Mouse (Mus musculus) layer of hippocampus, adult 18-20 months (tissue): ENCODE measurements around the gene Lgals3. TPM values are rescaled to one million over a fixed set of nuclear protein-coding genes. Genes with fewer than 3 reads are reported as not detected.

Experiments
- DNase-seq, 2 experiments: peaks; one replicate each; pipeline ENCODE4 v3.0.0; 2022; ENCODE audit warnings: low spot score in 2 of 2
- total RNA-seq, 2 experiments: library from RNA; stranded (reverse); gene quantifications; 2 replicates each; pipeline ENCODE4 v1.2.3; 2021

Lgals3 gene
- total RNA-seq, 2 experiments from 2014 or later: 1.1 TPM; not detected in 1

- DNase-seq: no peak
These were observed 2.2 kb downstream of the Lgals3 start for GRCm38 (mm10) chr14:47369741-47370140.

DNA sequence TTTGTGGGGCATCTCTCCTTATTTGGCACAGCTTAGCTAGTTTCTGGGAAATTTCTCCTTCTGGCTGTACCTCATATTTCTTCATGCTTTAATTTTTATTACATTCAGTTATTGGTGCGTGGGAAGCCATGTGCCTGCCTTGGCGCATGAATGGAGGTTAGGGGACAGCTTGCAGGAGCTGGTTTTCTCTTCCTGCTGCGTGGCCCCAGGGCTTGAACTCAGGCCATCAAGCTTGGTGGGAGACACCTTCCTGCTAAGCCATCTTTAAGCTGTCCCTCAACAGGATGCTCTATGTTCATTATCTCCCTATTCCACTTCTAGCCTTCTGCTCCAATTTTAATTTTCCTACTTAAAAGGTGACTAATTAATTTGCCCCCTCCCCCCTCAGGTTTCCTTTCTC, 3.2 kb downstream of the Lgals3 start:
- DNase-seq: no peak

DNA sequence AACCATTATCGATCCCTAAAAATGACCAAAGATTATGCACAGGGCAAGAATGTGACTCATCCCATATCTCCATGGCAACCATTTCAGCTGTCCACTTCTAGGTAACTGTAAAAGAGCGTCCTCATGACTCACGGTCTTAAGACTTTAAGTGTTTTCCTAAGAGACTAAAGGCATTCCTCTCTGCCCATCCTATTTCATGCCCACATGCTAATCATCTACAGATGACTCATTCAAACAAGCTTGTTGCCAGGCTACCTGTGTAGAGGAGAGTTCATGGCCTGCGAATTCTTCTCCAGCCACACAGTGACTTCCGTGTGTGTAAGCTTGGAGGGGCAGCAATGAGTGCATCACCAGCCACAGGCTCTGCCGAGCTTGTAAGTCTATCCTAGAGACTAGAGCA, 4.1 kb downstream of the Lgals3 start:
- no peak for DNase-seq

- DNase-seq: no peak
These were observed 6.5 kb downstream of the Lgals3 start for GRCm38 (mm10) chr14:47373728-47374678.

GRCm38 (mm10) chr14:47376526-47376925, 9.0 kb downstream of the Lgals3 start:
- peak in 1 of 2 experiments; percentile 31 for DNase-seq

- DNase-seq: no peak
These were observed 10.8 kb downstream of the Lgals3 start for GRCm38 (mm10) chr14:47378336-47378735.

GRCm38 (mm10) chr14:47383911-47384310, 16.4 kb downstream of the Lgals3 start:
- no peak for DNase-seq

DNA sequence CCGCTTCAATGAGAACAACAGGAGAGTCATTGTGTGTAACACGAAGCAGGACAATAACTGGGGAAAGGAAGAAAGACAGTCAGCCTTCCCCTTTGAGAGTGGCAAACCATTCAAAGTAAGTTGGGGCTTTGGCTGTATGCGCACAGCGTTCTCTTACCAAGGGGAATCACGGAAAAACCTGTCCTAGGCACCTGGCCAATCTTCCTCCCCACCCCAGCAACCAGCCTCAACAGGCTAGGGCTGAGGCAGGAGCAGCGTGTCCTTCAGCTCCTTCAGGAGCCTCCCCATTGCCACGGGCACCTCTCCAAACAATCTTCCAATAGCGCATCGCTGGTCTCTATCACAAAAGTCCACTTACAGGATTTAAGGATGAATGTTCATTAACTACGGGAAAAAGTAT, 17.1 kb downstream of the Lgals3 start:
- no peak for DNase-seq

- DNase-seq: no peak
These were observed 18.6 kb downstream of the Lgals3 start for GRCm38 (mm10) chr14:47386125-47386524.

DNA sequence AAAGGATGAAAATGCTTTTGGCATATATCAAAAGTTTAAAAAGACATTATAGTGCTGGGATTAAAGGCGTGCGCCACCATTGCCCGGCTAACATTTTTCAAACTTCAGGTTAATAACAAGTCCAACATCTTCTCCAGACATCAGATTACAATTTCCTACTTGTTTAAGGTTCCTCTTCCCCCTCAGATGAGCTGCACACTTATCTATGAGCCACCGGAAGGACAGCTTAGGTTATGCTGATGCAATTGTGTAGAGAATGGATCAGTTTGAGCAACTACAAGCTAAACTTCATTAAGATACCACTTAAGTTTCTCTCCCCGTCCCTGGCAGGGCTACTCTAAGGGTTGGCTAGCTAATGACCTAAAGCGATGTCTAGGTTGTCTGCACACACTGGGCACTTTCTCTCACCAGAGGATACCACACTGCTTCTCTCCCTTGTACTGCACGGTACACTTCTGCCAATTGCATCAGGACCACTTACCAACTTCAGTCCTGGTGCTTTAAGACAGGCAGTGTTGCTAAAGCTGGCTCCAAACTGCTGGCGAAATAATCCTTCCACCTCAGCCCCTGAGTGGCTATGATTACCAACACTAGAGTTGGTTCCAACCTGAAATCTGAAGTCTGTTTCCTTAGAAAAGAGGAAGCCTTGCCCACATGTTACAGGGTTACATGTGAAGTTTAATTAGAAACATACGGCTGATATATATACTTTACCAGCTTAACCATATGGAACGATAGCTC, 26.0 kb downstream of the Lgals3 start:
- no peak for DNase-seq

DNA sequence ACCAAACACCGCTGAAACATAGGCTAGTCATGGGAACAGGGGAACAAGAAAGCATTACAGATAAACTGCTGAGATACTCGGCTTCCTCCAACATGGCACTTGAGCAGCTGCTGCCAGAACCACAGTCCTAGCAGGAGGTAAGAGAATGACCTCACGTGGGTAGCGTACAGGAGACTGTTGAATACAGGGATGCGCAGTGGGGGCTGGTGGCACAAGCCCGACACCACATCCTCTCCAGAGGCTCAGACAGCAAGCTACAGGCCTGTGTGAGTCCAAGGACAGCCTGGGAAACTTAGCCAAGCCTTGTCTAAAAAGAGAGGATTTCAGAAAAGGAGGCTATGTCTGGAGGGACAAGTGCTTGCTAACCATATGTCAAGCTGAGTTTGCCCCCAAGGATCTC, 27.5 kb downstream of the Lgals3 start:
- no peak for DNase-seq

DNA sequence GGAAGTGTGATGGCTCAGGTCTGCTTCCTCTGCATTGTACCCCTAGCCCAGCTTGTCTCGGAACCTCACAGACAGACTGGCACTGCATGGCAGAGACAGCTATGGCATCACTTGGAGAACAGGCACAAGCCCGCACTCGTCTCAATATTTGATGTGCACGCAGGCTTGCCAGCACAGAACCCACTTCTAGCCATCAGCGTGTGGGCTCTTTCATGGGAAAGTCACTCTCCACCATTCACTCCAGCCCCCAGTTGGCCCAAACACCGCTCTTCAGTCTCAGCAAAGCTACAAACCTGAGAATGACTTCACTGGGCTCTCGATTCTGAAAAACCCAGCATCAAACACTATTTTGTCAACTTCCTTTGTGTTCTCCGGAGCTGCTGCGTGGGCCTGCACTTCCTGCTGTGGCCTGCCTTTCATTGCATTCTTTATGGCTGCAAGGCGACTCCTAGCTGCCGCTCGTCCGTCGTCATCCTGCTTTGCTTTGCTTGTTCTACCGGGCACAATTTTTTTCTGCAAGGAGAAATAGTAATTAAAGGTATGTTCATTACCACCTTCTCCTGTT, 28.0 kb downstream of the Lgals3 start:
- DNase-seq: peak in 1 of 2 experiments; percentile 13

DNA sequence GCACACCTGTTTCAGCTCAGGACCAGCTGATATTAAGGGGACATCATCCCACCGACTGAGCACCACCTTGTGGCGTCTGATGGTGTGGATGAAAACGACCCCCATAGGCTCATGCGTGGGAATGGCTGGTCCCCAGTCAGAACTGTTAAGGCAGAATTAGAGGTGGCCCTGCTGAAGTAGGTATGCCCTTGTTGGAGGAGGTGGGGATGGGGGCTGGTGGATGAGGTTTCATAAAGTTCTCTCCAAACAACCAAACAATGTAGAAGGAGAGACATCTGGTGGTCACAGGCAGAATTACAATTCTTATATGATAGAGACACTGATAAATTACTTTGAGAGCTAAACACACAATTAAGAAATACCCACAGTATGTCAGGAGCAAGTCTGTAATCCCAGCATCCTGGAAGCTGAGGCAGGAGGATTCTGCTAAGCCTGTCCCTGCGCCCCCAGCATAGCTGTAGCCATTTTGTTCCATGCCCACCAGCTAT, 28.7 kb downstream of the Lgals3 start:
- DNase-seq: peak in 1 of 2 experiments; percentile 75

DNA sequence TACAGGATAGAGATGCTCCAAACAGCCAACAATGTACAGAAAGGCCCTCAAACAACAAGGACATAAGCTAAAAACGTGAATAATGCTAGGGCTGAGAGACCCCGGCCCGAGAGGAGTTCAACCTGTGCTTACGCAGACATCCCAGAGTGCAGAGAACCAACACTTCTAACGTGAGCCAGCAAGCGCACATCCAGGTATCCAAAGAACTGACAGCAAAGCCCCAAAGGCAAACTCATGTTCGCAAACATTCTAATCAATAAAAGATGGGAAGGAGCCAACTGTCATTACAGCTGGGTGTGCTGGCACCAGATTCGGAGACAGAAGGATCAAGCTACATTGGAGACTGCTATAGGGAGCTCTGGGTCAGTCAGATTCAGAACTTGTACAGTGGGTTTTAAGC, 35.2 kb downstream of the Lgals3 start:
- peak in 1 of 2 experiments; percentile 27 for DNase-seq

DNA sequence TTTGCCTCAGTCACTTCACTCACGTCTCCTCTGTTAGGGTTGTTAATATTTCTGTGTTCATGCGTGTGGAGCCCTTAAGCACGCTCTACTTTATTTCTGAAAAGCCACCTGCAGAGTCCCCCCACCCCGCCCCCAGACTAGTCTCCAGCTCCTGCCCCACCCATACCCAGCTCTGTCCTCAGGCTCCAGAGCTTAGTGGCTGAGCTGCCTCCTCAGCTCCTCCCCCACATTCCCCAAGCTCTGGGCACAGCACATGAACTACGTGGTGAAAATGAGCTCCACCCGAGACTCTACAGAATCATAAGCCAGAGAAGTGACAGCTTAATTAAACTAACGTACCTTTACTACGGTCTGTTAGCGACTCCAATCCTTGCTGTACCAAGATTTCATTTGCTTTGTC, 38.4 kb downstream of the Lgals3 start:
- no peak for DNase-seq

- DNase-seq: no peak
These were observed 49.8 kb downstream of the Lgals3 start for GRCm38 (mm10) chr14:47417346-47417745.

GRCm38 (mm10) chr14:47417775-47418665, 50.5 kb downstream of the Lgals3 start, which contains the start of gene Dlgap5:
Gene Dlgap5, minus strand, starts transcription at chr14:47418407.
- peak; percentile 86 to 94 for DNase-seq

DNA sequence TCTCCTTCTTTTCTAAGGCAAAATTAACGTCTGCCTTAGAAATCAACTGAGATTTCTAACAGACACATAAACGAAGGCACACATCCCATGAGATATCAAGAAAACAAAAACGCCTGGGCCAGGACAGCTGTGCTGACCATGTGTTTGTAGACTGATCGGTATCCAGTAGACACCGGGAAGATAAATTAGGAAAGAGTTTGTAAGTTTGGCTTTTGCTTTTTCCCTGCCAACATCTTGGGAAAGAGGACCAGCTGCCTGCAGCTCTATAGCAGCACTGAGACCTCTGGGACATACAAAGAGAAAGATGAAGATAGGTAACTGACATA, 51.1 kb downstream of the Lgals3 start:
- no peak for DNase-seq

DNA sequence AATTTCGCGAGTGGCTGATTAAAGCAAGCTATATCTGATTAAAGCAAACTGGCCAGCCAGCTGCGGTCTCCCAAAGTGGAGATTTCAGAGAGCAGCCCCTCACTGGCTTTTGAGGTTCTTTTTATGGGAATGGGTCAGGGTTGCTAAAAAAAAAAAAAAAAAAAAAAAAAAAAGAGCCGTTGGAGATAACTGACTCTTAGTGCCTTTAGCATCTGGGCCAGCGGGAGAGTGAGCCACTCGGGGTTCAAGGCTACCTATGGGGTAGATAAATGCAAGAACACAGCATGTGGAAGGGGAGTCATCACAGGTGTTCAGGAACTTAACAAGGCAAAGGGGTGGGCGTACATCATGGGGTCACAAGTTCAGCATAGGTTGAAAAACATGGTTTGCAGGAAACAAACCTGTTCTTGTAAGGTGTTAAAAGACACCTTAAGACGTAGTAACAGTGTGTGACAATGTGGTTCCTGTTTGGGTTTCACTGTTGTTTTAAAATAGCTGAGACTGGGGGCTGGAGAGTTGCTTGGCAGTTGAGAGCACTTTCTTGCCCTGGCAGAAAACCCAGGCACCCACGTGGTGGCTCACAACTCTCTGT, 51.6 kb downstream of the Lgals3 start:
- no peak for DNase-seq

DNA sequence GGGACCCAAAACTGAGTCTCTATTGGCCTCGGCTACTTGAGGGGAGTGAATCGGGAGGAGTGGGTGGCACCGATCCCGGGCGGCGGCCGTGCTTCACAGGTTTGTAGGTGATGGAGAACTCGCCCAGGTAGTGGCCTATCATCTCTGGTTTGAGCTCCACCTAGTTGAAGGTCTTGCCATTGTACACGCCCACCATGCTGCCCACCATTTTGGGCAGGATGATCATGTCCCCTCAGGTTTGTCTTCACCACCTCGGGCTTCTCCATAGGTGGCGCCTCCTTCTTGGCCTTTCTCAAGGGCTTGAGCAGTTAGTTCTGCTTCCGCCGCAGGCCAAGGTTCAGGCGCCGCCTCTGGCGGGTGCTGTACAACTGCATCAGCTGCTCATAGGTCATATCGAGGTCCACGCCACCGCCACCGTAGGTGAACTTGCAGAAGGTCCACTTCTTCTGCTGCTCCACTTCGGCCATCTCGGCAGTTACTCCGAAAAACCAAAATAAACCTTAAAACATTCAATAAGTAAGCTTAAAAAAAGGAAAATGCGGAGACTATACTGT, 52.2 kb downstream of the Lgals3 start:
- DNase-seq: no peak
